Mouse (Mus musculus) layer of hippocampus, adult 11-12 months (tissue): ENCODE measurements around the gene Abca1.
A peak's percentile ranks its signal among the peaks of the same experiment; 100 is the strongest.

Source experiments
- DNase-seq: peaks from one replicate; pipeline ENCODE4 v3.0.0; 2022; ENCODE audit warnings: low spot score

The Abca1 gene

DNA sequence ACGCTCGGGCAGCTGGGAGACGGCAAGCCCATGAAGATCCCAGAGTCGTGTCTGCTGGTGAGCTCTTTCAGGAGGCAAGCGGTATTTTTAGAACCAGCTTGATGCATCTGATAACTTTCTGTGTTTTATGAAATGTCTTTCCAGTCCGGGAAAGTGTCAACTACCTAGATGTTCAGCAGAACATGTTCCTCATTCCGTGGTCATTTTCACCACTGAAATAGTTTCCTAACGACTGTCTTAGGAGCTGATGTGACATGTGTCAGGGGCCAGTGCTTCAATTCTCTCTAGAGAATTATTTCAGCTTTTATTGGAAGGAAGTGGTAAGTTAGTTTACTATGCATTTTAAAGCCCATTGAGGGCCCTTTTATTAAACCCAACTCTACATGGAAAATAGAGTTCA, 159.5 kb downstream of the Abca1 start:
- DNase-seq, result no peak

DNA sequence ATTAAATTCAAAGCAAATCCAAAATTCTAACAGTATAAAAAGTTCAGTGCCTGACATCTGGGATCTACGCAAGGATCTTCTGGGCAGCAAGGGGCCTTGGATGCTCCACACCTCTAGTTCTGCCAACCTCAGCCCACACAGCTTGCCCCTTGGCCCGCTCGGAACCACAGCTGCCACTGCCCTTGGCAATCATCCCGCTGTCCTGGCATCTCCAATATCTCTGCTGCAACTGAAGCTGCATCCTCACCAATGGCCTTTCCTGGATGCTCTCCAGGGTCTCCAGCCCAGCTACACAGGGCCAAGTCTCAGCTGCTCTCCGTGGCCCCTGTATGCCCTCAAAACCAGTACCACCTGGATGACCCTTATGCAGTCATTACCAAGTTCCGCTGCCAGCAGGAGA, 160.2 kb downstream of the Abca1 start:
- DNase-seq, result no peak

DNA sequence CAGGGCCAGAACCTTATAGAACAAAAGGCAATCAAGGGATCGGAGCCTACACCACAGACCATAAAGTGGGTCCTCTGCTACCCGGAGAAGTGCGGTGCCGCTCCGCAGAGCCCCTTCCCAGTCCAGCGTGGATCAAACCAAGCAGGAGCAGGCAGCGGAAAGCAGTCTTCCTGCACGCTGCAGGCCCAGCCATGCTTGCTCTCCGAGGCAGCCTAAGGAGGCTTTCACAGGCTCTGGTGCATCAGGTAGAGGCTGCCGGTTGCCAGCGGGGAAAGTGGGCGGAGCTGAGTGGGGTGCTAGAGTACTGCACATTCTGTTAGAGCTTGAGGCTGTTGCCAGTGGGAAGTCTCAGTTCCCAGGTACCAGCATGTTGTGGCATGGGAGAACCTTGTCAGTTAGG, 170.4 kb downstream of the Abca1 start, which contains the start of gene Nipsnap3a:
Gene Nipsnap3a, plus strand, starts transcription at position 25 of the 400 bp plus-strand sequence.
- DNase-seq, result no peak

DNA sequence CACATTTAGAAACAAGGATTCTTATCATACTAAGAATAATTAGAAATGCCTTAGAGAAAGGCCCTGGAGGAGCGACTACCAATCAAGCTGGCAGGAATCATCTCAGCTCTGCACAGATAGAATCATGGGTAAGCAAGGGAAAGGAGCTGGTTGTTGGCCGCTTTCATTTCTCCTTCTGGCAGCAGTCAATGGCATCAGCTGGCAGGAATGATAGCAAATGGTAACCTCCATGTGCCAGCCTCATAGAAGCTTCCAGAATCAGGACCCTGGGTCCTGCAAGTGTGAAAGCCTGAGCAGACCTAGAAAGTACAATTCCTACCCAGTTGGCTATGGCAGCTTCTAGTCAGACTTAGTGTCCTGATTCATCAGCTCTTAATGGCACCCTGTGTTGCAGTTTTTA, 173.4 kb downstream of the Abca1 start:
- no peak for DNase-seq

DNA sequence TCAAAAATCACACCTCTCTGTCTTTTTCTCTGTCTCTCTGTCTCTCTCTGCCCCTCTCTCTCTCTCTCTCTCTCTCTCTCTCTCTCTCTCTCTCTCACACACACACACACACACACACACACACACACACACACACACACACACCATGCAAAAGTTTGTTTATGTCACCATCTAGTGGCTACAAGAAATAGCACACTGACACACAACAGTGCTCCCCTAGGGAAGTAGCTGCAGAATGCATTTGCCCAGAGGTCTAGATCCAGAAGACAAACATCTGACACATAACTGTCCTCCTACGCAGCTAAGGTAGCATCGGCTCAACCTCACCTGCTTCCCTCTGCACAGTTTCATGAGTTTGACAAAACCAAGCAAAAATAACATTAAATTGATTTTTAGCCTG, 174.5 kb downstream of the Abca1 start:
- DNase-seq, result peak; percentile 21
